Mouse (Mus musculus) spleen, adult 2 months (tissue): ENCODE data around the gene Baz1a.

ENCODE experiments used
- CTCF ChIP-seq: fragments of 200-500 bp; IDR thresholded peaks from 2 replicates; pipeline ENCODE4 v1.5.1; 2011; ENCODE audit warnings: mild to moderate bottlenecking, inconsistent platforms; ENCODE audit not compliant: insufficient read depth, insufficient read length, insufficient replicate concordance; ENCODE audit errors: extremely low read depth
- POLR2A ChIP-seq: fragments of 200-500 bp; IDR thresholded peaks from 2 replicates; pipeline ENCODE4 v1.6.1; 2011; ENCODE audit warnings: low read depth, low read length, inconsistent platforms

DNA sequence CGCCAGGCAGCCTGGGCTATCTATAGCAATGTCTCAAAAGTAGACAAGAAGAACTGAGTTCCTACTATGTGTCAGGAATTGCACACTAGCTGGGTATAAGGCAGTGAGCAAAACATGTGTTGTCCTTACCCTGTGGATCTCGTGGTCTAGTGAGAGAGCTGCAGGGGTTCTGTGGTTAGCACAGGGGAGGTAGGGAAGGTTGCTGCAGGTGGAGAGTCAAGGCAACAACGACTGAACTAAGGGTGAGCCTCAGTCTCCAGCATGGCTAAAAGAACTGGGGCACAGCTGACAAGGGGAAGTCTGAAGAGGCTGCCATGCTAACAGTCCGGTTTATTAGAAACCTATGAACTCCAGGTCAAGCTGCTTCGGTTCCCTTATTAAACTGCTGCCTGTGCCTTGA lies 134.9 kb downstream of the Baz1a start:
- TF ChIP-seq CTCF = no peak
- TF ChIP-seq POLR2A = no peak
